Mouse (Mus musculus) inflammation-experienced regulatory T-cells, adult 6 months (primary cell): ENCODE measurements around the gene Gm49721. TPM values are rescaled to one million over a fixed set of nuclear protein-coding genes. Genes with fewer than 3 reads are reported as not detected.
"Not testable (repeated sequence)": the region's sequence is repeated elsewhere in the genome, so short reads cannot be mapped to it uniquely, and the experiment has no call there.

Source experiments
- ATAC-seq: one replicate; pipeline ENCODE4 v1.8.0; 2017
- polyA plus RNA-seq, 3 experiments: library from polyadenylated mRNA; unstranded; fragments of 100-300 nt; shearing (Covaris generic); gene quantifications; one replicate each; pipeline ENCODE4 v1.2.1; 2017

Gm49721 gene
- polyA plus RNA-seq: under 1 TPM in 1 of 3 experiments, not detected in 2; 0.44 TPM

DNA sequence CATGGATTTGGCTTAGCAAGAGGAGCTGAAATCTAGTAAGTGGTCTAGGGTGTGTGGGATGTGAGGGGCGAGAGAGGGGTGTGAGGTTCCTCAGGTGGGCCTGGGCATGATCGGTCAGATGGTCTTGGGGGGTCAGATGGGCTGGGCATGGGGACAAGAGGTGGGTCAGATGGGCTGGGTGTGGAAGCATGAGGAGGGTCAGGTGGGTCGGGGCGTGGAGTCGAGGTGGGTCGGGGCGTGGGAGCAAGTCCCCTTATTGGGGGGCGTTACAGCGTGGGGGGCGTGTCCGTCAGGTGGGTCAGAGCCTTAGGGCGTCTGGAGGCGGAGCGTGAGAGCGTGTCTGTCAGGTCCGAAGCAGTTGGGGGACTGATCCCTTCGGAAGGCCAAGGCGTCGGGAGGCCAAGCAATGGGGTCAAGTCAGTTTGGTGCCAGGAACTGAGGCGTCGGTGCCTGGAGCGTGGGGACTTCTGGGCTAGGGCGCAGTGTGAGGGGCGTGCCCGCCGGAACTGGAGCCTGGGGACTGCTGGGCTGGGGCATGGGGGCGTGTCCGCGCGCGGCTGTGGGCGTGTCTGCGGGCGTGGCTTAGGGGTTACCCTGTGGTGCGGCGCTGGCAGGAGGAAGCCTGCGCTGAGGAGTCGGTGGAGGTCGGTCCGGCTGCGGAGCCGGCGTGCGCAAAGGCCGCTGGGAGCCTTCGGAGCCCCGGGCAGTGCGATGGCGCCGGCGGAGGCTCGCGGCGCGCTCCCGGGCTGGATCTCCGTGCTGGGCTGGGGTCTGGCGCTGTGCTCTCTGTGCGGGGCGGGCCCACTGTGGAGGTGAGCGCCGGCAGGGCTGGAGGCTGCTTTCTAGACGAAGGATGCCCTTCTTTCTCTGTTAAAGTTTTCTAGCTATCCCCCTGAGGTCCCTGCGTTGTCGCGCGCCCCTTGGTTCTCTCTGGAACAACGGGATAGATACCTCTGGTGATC is at the start of gene Gm49721:
Gm49721 (plus strand) TSS at position 618 of the 962 bp plus-strand sequence.
- peak; percentile 93 for ATAC-seq

DNA sequence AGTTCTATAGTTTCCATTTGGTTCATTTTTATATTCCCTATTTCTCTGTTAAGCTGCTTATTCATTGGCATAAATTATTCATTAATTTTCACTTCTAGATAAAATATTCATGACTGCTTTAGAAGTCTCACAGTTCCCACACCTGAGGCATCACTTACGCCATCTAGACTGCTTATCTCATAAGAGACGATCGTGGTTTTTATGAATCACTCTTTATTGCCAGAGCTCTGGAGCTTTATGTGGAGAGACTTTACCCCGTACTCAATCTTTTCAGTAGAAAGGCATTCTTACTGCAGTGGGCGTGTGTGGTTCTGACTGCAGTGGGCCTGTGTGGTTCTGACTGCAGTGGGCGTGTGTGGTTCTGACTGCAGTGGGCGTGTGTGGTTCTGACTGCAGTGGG is 47.1 kb upstream of the Gm49721 start:
- ATAC-seq: not testable (repeated sequence)

DNA sequence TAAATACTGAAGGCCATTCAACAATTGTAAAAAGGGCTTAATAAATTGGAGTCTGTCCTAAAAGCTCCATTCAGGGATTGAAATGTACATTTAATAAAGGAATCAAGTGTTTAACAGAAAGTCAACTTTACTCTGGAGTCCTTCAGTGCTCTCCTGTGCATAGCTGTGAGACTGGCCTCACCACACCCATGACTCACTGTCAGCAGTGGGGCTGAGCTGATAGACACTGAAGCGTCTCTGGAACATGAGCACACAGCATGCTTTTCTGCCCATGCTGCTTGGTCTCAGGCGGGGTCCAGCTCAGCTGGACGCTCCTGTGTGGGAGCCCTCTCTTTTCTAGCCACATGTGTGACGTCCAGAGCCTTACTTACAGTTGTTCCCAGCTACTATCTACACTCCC is 36.1 kb upstream of the Gm49721 start:
- not testable (repeated sequence) for ATAC-seq

DNA sequence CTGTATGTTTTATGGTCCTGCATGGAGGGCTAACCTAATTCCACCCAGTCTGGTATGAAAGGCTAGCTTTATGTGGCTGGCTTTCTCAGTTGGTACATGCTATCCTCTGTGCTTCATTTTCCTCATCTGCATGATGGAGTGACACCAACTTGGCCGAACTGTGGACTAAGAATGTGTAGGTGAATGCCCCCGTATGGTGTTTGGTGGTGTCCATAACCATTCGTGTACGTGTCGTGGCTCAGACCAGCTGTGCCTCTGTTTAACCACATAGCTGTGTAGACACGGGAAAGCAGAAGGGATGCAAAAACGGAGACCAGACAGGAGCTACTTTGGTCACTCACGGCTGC is 31.1 kb upstream of the Gm49721 start:
- ATAC-seq: not testable (repeated sequence)

DNA sequence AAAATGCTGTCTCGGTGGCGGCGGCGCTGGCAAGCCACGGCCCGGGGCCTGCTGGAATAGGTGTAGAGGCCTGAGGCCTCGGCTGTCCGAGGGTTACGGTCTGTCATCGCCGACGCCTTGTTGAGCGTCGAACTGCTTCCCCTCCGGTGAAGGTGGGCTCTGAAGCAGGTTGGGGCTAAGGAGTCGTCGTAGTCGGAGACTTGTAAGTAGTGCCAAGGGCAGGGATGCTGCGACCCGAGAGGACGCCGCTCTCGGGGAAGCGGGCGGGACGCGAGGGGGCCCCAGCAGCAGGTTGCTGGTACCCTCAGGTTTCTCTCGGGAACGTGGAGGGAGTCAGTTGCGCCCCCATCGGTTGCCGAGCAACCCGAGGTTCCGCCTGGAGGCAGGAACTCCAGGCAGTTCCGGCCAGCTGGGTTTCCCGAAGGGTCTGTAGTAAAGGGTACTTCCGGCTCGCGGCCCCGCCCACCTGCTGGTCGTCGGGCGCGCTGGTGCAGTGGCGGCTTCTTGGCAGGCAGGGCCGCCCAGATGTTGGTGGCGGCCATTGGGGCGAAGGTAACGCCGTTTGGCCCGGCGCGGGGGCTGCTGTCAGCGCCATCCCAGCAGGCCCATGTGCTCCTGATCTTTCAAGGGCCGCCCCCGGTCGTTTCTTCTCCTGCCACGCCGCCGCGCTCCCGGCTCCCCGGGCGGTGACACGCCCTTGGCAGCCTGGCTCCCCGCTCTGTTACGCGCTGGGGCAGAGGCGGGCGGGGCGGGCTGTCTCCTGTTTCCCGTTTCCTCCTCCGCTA is 30.5 kb upstream of the Gm49721 start, which contains the start of gene Rsph3b:
Rsph3b (minus strand) TSS at position 699 of the 785 bp plus-strand sequence.
- peak; percentile 78 for ATAC-seq

DNA sequence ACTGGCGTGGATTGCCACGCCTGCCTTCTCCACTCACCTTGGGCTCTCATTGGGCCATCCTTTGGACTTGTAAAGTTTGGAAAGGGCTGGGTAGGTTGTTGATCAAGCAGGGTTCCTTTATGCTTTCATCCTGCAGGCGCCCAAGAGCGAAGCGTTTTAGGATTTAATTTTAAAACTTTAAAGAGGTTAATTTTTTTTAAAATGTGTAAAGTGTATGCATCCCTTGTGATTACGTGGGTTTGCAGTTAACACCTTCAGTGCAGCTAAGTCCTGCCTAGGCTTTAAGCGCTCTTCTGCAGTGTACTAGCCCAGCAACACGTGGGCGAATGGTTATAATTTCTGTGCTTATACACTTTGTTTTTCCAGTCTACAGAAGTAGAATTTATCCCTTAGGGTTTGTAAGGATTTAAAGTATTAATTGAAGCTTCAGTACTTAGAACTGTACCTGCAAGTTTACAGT is 29.9 kb upstream of the Gm49721 start:
- peak; percentile 33 for ATAC-seq

DNA sequence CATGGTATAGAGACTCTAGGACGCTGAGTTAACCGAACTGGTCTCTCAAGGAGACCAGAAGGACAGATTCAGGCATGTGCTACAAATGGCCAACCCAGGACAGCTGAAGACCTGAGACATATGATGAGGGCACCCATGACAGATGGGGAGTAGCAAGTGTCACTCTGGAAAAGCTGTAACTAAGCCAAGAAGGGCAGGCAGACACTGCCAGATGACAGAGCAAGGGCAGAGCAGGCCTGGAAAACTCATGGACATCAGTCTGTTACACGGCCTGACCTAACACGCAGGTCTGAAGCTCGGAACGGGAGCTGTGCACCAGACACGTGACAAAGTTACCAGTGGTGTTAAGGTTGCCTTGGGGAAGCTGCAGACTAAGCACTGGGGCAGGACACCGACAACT is 19.8 kb upstream of the Gm49721 start:
- not testable (repeated sequence) for ATAC-seq

DNA sequence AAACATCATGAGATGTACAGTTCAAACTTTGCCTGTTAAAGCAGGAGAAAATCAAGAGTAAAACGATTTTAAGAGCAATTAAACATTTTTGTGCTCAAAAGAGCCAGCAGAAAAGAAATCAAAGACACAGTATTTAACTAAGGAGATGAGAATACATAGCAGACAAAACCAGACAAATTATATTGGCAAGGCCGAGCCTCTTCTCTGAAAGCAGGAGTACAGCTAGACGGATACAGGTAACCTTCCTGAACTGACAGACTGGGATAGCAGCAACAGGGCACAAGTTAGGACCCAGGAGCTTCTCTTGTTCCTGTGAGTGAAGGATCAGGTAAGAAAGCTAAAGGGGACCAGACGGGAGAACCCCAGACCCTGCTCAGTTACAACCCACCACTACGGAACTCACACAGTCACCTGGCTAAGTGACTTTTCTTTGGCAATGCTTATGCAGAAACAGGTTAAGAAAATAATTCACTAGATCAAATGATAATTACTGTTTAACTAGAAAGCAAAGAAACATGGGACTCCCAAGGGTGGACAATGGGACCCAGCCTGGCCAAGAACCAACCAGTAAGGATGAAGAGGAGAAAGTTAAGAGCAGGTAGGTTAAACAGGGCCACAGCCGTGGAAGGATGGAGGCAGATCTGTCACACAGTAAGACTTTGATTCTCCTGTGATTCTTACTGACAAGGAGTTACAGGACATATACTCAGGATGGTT is 19.0 kb upstream of the Gm49721 start:
- not testable (repeated sequence) for ATAC-seq

DNA sequence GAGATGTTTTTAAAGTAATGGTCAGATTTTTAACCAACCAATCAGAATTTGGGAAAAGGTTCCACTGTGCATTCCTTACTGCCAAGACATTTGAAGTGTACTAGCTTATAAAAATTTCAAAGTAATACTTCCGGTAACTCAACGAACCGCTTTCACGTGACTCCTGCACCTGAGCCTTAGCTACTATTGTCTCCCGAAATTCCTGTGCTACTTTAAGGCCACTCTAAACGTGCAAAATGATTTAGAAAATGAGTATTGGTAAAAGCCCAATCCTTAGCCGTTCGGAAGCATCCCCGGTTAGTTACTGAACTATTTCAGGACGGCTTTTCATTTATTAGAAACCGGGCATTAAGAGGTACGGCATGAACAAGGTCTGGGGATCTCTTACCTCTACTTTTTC is 18.4 kb upstream of the Gm49721 start:
- not testable (repeated sequence) for ATAC-seq

DNA sequence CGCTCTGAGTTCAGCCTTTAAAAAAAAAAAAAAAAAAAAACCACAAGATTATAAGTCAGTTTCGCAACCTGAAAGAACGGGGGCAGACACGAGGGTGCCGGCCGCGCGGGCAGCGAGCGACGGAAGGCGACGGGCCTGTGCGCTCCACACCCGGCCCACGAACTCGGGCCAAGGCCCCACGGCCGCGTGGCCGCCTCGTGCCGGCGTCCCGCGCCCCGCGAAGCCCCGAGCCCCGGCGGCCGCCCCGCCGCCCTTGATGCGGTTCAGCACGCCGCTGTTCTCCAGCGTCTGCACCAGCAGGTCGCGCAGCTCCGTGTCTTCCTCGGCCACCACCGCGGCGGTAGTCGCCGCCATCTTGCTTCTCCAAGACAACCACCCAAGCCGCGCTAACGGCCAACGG is 17.9 kb upstream of the Gm49721 start, which contains the start of gene Tagap1:
Tagap1 (minus strand) TSS at position 381 of the 400 bp plus-strand sequence.
- ATAC-seq: peak; percentile 0

DNA sequence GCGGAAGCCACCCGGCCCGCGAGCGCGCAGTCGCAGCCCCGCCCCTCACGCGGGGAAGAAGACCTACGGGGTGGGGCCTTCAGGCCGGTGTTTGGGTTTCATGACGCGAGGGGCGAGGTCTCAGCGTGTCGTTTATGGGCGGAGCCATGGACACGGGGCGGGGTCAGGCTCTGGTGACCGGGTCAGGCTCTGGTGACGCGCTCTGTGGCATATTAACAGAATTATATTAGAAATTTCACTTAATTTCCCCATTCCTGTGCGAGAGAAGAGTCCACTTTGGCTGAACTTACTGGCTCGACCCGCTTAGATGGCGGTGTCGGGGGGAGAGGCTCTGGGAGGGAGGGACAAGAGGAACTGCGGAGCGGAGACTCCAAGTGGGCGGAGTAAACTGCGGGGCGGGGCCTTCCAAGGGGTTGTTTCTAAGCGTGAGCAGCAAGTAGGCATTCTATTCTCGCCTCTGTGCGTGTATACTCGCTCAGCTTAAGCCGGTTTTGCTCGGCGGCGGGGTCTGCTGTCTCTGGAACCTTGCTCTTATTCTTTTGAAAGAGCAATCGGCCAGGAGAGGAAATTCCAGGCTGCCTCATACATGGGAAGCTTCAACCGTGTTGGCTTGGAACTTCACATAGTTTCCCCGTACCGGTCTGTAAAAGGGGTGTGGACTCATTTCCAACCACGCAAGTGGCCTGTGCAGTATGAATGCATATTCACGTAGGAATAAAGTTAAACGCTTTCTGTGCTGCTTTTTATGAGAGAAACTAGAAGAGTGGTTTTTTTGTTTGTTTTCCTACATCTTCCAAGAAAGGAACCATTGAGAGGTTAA is 17.3 kb upstream of the Gm49721 start:
- ATAC-seq: peak; percentile 87

DNA sequence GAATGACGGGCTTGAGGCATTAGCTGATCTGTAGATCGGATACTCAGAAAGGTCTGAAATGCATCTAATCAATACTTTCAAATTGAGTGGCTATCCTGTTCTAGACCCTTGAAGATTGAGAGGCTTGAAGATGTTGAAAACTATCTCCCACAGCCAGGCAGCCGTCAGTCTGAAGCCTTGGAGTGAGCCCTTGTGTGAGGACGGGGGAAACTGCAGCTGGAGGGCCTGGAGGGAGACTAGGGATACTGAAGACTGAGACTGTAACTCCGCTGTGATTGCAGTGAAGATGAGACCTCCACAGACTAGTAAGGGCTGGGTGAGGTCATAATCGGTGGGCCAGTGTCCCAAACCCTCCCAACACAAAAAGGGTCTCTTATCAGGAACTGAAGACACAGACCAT is 16.4 kb upstream of the Gm49721 start:
- ATAC-seq: not testable (repeated sequence)

DNA sequence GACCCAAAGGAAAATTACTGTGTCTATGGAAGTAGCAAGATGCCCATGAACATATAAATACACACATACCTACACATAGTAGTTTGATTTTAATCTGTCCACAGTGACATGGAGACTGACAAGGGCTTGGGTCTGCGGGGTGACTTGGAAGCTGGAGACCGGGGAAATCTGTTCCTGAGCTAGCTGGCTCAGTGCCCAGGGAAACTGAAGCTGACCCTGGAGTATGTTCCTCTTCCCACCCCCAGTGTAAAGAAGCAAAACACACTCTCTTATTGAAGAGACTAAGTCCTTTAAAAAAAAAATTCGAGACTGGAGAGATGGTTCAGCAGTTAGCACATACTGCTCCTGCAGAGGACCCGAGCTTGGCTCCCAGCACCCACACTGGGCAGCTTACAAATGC is 15.8 kb upstream of the Gm49721 start:
- not testable (repeated sequence) for ATAC-seq

DNA sequence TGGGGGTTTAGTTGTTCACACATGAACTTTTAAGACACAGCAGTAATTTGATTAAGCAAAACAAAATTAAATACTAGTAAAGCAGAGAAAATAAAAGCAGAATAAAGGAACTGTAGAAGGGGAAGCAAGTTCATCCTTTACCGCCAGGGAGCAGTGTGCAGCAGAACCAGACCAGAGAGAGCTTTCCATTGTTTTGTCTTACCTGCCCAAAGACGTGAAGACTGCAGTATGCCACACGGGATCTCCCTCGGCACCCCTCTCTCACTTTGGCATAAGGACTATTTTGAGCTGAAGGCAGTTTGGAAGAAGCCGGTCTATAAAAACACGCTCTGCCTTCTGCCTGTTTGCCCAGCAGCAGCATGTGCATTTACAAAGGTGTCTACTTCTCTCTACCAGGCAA is 13.3 kb upstream of the Gm49721 start:
- ATAC-seq: peak; percentile 29

DNA sequence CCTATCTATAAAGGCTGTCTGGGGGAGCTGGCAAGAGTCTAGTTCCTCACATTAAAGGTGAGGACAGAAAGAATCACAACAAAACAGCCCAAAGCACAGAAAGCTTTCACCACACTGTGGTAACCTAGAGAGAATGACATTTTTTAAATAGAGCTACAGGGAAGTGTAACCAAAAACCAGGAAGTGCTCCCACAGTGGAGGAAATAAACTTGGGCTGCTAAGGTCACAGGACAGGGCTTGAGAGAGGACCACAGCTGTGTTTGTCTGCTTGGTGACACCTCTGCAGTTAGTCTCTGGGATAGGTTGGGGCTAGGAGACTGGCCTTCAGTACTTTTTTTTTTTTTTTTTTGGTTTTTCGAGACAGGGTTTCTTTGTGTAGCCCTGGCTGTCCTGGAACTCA is 11.0 kb upstream of the Gm49721 start:
- not testable (repeated sequence) for ATAC-seq

DNA sequence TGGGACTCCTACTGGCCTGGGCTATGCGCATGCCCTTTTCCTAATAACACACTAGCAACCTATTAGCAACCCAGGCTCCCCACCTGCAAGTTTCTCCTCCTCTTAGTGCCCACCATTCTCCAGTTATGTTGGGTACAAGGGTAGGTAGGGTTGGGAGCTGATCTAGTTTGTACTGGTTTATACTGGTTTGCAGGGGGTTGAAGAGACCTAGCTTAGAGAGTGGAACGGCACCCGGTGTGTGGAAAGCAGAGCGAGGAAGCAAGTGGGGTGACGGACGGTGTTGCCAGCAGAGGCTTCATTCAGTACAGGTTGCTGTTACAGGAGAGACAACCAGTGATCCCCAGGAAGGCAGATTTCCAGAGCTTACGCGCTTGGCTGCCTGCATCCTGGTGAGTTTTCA is 8.4 kb upstream of the Gm49721 start, which contains the start of gene Rnaset2b:
Rnaset2b (plus strand) TSS at position 301 of the 400 bp plus-strand sequence.
- not testable (repeated sequence) for ATAC-seq

DNA sequence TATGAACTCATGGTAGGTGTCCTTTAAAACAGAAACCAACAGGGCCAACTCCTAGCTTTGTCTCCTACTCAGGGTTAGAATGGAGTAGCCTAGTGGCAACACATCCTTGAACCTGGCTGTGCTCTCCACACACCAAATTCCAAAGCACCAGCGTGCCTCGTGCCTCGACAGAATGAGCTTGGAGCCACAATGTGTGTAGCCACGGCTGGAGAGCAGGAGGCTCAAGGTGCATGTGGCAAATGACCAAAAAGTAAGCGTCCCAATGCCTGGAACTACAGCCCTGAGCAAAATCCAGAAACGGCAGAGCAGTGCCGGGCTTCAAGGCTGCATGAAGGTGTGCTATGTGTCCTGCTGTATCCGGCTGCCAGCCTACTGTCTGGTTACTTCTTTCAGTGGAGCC is 7.5 kb upstream of the Gm49721 start:
- ATAC-seq: not testable (repeated sequence)

DNA sequence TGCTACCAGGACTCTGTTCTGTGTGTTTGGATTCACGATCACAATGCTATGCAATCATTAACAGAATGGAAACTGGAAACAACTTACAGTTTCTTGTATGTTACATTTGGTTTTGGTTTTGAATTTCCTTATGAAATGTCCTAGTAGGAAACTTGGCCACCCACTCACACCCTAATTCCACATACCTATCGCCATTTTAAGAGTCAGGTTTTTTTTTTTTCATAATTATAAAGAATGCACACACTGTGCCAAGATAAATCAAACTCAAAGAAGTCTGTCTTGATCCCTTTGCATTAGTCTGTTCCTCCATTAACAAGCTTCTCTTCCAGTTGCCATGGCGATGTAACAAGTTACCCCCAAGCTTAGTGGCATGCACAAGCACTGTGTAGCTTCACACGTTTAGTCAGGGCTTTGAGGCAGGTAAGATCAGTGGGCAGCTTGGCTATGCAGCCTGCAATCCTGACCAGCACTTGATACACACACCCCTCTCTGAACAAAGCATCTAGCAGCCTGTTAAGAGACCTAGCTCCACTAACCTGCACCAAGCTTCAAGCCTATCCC is 5.8 kb upstream of the Gm49721 start:
- not testable (repeated sequence) for ATAC-seq

DNA sequence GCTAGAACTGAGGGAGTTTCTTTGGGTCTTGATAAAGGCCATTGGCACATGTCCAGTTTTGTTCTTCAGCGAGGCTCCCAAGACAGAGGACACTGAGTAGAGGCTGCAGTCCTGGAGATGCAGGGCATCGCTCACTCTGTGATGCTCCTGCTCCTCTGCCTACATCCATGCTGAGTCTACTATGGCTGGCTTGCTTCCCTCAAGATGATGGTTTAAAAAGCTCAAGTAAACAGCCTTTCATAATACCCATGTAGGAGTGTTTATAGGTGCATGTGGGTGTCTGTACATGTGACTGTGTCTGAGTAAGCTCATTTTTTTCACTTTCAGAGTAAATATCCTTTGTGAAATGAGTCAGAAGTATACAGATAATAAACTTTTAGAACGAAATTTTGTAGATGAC is 3.7 kb upstream of the Gm49721 start:
- ATAC-seq: peak; percentile 14

DNA sequence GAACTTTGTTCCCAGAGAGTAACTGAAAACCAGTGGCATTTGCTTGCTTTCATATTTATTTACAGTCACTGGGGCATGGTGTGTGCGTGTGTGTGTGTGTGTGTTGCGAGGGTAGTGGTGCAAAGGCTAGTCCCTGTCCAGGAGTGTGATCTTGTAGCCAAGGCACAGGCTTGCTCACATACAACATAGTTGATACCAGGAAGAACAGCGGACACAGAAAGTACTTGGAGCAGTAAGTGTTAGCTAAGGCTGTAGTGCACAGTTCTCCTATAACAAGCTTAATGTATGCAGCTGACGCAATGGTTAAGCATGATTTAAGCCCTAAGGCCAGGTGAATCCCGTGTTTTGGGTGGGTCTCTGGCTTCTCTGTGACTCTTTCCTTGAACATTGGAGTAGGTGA is 676 bp downstream of the Gm49721 start:
- ATAC-seq: peak; percentile 2

DNA sequence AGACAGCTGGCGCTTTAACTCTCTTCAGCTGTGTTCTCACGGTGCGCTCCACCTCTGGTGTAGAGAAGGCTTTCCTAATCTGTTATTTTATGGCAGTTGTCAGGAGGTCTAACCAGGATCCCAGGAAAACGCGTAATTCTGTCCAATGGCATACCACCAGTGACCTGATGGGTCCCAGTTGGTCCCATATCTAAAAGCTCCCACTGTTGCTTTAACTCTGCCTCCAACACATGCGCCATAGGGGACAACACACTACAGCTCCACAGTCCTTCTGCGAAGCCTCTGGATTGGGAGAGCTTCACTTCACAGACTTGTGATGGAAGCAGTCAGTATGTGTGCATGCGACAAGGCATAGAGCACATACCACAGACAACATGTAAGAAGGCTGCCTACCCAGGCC is 1.4 kb downstream of the Gm49721 start:
- ATAC-seq: not testable (repeated sequence)
